Mouse (Mus musculus): ENCODE results near the gene Pcbp1. TPM values are rescaled to one million over a fixed set of nuclear protein-coding genes. Genes with fewer than 3 reads are reported as not detected.
"Not testable (repeated sequence)": the region's sequence is repeated elsewhere in the genome, so short reads cannot be mapped to it uniquely, and the experiment has no call there.

Pcbp1 gene
- polyA plus RNA-seq, 1 experiment, result 331 TPM

DNA sequence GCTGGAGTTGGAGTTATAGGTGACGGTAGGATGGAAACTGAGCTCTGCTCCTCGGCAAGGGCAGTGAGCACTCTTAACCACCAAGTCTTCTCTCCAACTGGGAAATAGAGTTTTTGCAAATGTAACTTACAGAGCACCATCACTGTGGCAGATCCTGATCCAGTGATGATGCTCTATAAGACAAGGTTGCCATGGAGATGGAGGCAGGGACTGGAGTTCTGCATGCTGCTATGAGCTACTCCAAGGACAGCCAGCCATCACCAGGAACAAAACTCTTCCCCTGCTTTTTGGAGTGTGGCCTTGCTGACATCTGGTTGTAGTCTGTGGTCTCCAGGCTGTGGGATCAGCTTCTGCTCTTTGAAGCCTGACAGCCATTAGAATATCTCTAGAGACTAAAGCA, 39.7 kb upstream of the Pcbp1 start:
- Histone ChIP-seq H3K27ac (ENCODE audit: insufficient read depth, low read length) (no peak overlapping the region), H3K27me3 (ENCODE audit: control insufficient read depth, insufficient read depth, low read length, poor library complexity, severe bottlenecking) (no peaks in the 10 kb centered on the region), H3K4me3 (ENCODE audit: low read depth, low read length) (no peak overlapping the region), H3K4me1 (ENCODE audit: control insufficient read depth, insufficient read depth, low read length) (peaks cover 2% of the 10 kb centered on the region), H3K36me3 (ENCODE audit: control insufficient read depth, insufficient read depth, low read length, poor library complexity, severe bottlenecking) (no peaks in the 10 kb centered on the region), H3K9ac (ENCODE audit: low read depth, poor library complexity, severe bottlenecking) (no peak overlapping the region), H3K9me3 (replicated peaks; ENCODE audit: control insufficient read depth, insufficient read depth, low read length, poor library complexity, severe bottlenecking) (no peaks in the 10 kb centered on the region)
- TF ChIP-seq CTCF (IDR thresholded peaks at IDR 0.05; ENCODE audit: low read depth, low read length) (no peak), EP300 (IDR thresholded peaks at IDR 0.05; ENCODE audit: insufficient read depth, low read depth, low read length) (no peak), POLR2A (IDR thresholded peaks at IDR 0.05; ENCODE audit: insufficient read depth, low read length) (no peak)

DNA sequence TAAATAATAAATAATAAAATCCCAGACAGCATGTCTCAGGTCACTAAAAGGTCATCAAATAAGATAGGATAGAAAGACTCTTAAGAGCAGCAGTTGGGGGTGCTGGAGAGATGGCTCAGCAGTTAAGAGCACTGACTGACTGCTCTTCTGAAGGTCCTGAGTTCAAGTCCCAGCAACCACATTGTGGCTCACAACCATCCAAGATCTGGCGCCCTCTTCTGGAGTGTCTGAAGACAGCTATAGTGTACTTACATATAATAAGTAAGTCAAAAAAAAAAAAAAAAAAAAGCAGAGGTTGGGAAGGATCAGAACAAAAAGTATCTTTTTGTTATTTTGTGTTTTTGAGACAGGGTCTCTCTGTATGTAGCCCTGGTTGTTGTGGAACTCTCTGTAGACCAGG, 31.1 kb upstream of the Pcbp1 start:
- not testable (repeated sequence) for H3K27ac ChIP-seq (ENCODE audit: insufficient read depth, low read length); H3K9ac ChIP-seq (ENCODE audit: low read depth, poor library complexity, severe bottlenecking); H3K4me3 ChIP-seq (ENCODE audit: low read depth, low read length); H3K36me3 ChIP-seq (ENCODE audit: control insufficient read depth, insufficient read depth, low read length, poor library complexity, severe bottlenecking); H3K27me3 ChIP-seq (ENCODE audit: control insufficient read depth, insufficient read depth, low read length, poor library complexity, severe bottlenecking); H3K4me1 ChIP-seq (ENCODE audit: control insufficient read depth, insufficient read depth, low read length); H3K9me3 ChIP-seq (replicated peaks; ENCODE audit: control insufficient read depth, insufficient read depth, low read length, poor library complexity, severe bottlenecking)

DNA sequence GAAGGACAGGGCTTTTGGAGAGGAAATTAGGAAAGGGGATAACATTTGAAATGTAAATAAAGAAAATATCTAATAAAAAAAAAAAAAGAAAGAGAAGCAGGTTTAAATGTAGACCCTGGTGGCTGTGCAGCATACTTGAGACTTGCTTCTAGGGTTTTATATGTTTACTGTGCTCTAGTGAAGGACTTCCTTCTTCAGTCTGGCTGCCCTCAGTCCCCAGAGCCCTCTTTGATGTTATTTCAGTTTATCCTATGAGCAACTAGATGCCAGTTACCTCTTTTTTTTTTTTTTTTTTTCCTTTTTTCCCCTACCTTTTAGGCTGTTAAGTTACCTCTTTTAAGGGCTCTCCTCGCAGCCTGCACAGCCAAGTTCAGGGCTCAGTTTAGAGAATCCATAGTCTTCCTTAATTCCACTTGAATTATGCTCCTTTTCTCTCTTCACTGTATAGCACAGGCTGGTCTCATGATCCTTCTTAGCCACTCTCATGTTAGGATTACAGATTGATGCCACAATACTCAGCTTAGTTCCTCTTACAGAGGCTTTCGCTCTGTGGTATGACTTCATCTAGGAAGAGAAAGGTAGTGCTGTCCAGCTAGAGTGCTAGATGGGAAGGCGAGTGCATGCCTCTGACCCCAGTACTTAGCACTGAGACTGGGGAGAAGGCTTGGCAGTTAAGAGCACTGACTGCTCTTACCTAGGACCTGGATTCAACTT, 30.4 kb upstream of the Pcbp1 start:
- H3K36me3 ChIP-seq (ENCODE audit: control insufficient read depth, insufficient read depth, low read length, poor library complexity, severe bottlenecking), result no peaks in the 10 kb centered on the region; the same call in 1 of the 2 replicates
- H3K9me3 ChIP-seq (replicated peaks; ENCODE audit: control insufficient read depth, insufficient read depth, low read length, poor library complexity, severe bottlenecking), result no peaks in the 10 kb centered on the region
- H3K27me3 ChIP-seq (ENCODE audit: control insufficient read depth, insufficient read depth, low read length, poor library complexity, severe bottlenecking), result no peaks in the 10 kb centered on the region
- H3K4me1 ChIP-seq (ENCODE audit: control insufficient read depth, insufficient read depth, low read length), result no peaks in the 10 kb centered on the region
- H3K27ac ChIP-seq (ENCODE audit: insufficient read depth, low read length), result no peak overlapping the region
- H3K9ac ChIP-seq (ENCODE audit: low read depth, poor library complexity, severe bottlenecking), result no peak overlapping the region
- H3K4me3 ChIP-seq (ENCODE audit: low read depth, low read length), result no peak overlapping the region
- TF ChIP-seq EP300 (IDR thresholded peaks at IDR 0.05; ENCODE audit: insufficient read depth, low read depth, low read length) (no peak), POLR2A (IDR thresholded peaks at IDR 0.05; ENCODE audit: insufficient read depth, low read length) (no peak), CTCF (IDR thresholded peaks at IDR 0.05; ENCODE audit: low read depth, low read length) (no peak)

DNA sequence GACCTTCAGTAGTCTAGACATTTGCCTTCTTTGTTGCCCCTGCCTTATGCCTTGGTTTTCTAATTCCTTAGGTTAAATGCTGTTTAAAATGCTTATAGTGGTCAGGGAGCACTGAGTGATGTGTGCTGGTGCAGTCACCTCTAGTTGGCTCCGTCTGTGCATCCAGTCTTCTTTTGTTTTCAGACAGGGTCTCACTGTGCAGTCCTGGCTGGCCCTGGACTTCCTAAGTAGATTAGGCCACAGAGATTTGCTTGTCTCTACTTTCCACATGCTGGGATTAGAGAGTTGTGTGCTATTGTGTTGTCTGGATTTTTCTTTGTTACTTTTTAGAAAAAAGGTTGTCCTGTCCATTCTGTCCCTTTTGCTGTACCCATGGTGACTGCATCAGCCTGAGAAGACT, 24.5 kb upstream of the Pcbp1 start:
- Histone ChIP-seq H3K36me3 (ENCODE audit: control insufficient read depth, insufficient read depth, low read length, poor library complexity, severe bottlenecking) (no peaks in the 10 kb centered on the region; the same call in 1 of the 2 replicates), H3K9me3 (replicated peaks; ENCODE audit: control insufficient read depth, insufficient read depth, low read length, poor library complexity, severe bottlenecking) (no peaks in the 10 kb centered on the region), H3K27ac (ENCODE audit: insufficient read depth, low read length) (no peak overlapping the region), H3K4me1 (ENCODE audit: control insufficient read depth, insufficient read depth, low read length) (no peaks in the 10 kb centered on the region), H3K9ac (ENCODE audit: low read depth, poor library complexity, severe bottlenecking) (no peak overlapping the region), H3K27me3 (ENCODE audit: control insufficient read depth, insufficient read depth, low read length, poor library complexity, severe bottlenecking) (no peaks in the 10 kb centered on the region), H3K4me3 (ENCODE audit: low read depth, low read length) (no peak overlapping the region)
- TF ChIP-seq EP300 (IDR thresholded peaks at IDR 0.05; ENCODE audit: insufficient read depth, low read depth, low read length) (no peak), CTCF (IDR thresholded peaks at IDR 0.05; ENCODE audit: low read depth, low read length) (no peak)

DNA sequence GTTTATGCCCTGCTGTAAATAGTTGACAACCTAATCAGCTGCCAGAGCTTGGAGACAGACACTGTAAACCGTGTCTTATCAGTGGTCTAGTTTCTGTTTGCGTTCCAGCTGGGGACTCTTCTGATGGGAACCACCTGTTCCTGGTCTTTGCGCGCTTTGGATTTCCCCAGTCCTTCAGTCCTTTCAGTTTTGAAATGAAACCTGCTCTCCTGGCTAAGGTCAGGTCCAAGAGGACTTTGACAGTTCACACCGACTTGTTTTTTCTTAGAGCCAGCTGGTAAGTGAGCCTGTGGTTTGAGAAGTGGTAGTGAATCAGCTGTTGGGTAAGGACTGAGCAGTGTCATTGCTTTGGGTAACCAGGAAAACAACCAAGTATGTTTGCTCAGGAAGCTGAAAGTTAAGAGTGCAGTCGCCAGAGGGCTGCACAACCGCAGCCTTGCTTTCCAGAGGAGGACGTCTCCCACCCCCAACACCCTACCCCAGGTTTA, 21.8 kb upstream of the Pcbp1 start:
- Histone ChIP-seq H3K9me3 (replicated peaks; ENCODE audit: control insufficient read depth, insufficient read depth, low read length, poor library complexity, severe bottlenecking) (no peaks in the 10 kb centered on the region), H3K36me3 (ENCODE audit: control insufficient read depth, insufficient read depth, low read length, poor library complexity, severe bottlenecking) (no peaks in the 10 kb centered on the region; the same call in 1 of the 2 replicates), H3K27ac (ENCODE audit: insufficient read depth, low read length) (no peak overlapping the region), H3K4me3 (ENCODE audit: low read depth, low read length) (no peak overlapping the region), H3K9ac (ENCODE audit: low read depth, poor library complexity, severe bottlenecking) (no peak overlapping the region), H3K4me1 (ENCODE audit: control insufficient read depth, insufficient read depth, low read length) (no peaks in the 10 kb centered on the region), H3K27me3 (ENCODE audit: control insufficient read depth, insufficient read depth, low read length, poor library complexity, severe bottlenecking) (no peaks in the 10 kb centered on the region)
- TF ChIP-seq EP300 (IDR thresholded peaks at IDR 0.05; ENCODE audit: insufficient read depth, low read depth, low read length) (no peak), CTCF (IDR thresholded peaks at IDR 0.05; ENCODE audit: low read depth, low read length) (no peak), POLR2A (IDR thresholded peaks at IDR 0.05; ENCODE audit: insufficient read depth, low read length) (no peak)

DNA sequence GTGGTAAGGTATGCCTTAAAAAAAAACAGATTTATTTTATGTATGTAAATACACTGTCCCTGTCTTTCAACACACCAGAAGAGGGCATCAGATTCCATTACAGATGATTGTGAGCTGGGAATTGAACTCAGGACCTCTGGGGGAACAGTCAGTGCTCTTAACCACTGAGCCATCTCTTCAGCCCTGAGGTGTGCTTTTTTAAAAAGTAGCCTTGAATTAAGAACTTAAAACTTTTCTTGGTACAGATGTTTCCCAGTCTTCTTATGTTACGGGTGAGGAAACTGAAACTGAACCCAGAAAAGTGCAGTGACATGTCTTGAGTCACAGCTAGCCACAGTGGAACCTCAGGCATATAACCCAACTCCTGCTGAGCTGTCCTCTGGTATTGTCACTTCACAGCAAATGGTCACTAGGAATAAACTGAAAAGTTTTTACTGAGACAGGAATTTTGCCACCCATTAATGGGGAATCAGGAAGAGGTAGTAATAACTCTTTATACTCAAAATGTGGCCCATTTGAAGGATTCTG, 21.2 kb upstream of the Pcbp1 start:
- Histone ChIP-seq H3K9me3 (replicated peaks; ENCODE audit: control insufficient read depth, insufficient read depth, low read length, poor library complexity, severe bottlenecking) (no peaks in the 10 kb centered on the region), H3K4me1 (ENCODE audit: control insufficient read depth, insufficient read depth, low read length) (no peaks in the 10 kb centered on the region), H3K36me3 (ENCODE audit: control insufficient read depth, insufficient read depth, low read length, poor library complexity, severe bottlenecking) (no peaks in the 10 kb centered on the region; the same call in 1 of the 2 replicates), H3K4me3 (ENCODE audit: low read depth, low read length) (no peak overlapping the region), H3K27me3 (ENCODE audit: control insufficient read depth, insufficient read depth, low read length, poor library complexity, severe bottlenecking) (no peaks in the 10 kb centered on the region), H3K9ac (ENCODE audit: low read depth, poor library complexity, severe bottlenecking) (no peak overlapping the region), H3K27ac (ENCODE audit: insufficient read depth, low read length) (no peak overlapping the region)
- no peak for TF ChIP-seq POLR2A (IDR thresholded peaks at IDR 0.05; ENCODE audit: insufficient read depth, low read length)
- TF ChIP-seq EP300 (IDR thresholded peaks at IDR 0.05; ENCODE audit: insufficient read depth, low read depth, low read length), result no peak
- TF ChIP-seq CTCF (IDR thresholded peaks at IDR 0.05; ENCODE audit: low read depth, low read length), result no peak

Measured in ES-Bruce4 (cell line).